Mouse (Mus musculus): ENCODE data around the gene Rps18. TPM values are rescaled to one million over a fixed set of nuclear protein-coding genes. Genes with fewer than 3 reads are reported as not detected.

Rps18 gene
- polyA plus RNA-seq, 1 experiment from 2014 or later = 1,395 TPM

- Histone ChIP-seq H3K4me1 (ENCODE audit: control insufficient read depth, insufficient read depth, low read length) (no peaks in the 10 kb centered on the region; the same call in 1 of the 2 replicates), H3K4me2 (ENCODE audit: low read depth, low read length) (peak within 1 kb of the TSS; percentile 98), H3K36me3 (replicated peaks; ENCODE audit: control insufficient read depth, insufficient read depth, low read depth, low read length) (no peaks in the 10 kb centered on the region), H3K27me3 (ENCODE audit: control insufficient read depth, insufficient read depth, low read length) (no peaks in the 10 kb centered on the region; the same call in 1 of the 2 replicates), H3K4me3 (ENCODE audit: low read depth, low read length) (peak within 1 kb of the TSS; percentile 86), H3K9me3 (replicated peaks; ENCODE audit: control insufficient read depth, low read length) (no peaks in the 10 kb centered on the region), H3K9ac (replicated peaks; ENCODE audit: low read length) (peak within 1 kb of the TSS; percentile 88), H3K27ac (replicated peaks; ENCODE audit: low read depth, low read length) (peak within 1 kb of the TSS; percentile 93)
- peak; percentile 96 for DNase-seq (ENCODE audit: low spot score)
- WGBS = under 1% methylated on average over 76 of the region's 80 CpGs
- ATAC-seq (replicated peaks; ENCODE audit: insufficient number of reproducible peaks, low FRiP score, low TSS enrichment, low read depth) = peak; percentile 61
Observed at GRCm38 (mm10) chr17:33929371-33930279, 26.2 kb downstream of the Rps18 start, which contains the start of gene Rgl2. TSS of gene Rgl2 (plus strand) at chr17:33929543.

GRCm38 (mm10) chr17:33928251-33928947 is 27.4 kb downstream of the Rps18 start:
- Histone ChIP-seq H3K9ac (replicated peaks; ENCODE audit: low read length) (peak overlapping the region; percentile 88), H3K27ac (replicated peaks; ENCODE audit: low read depth, low read length) (no peak overlapping the region), H3K4me2 (ENCODE audit: low read depth, low read length) (peak overlapping the region; percentile 98), H3K36me3 (replicated peaks; ENCODE audit: control insufficient read depth, insufficient read depth, low read depth, low read length) (no peaks in the 10 kb centered on the region), H3K27me3 (ENCODE audit: control insufficient read depth, insufficient read depth, low read length) (no peaks in the 10 kb centered on the region; the same call in 1 of the 2 replicates), H3K9me3 (replicated peaks; ENCODE audit: control insufficient read depth, low read length) (no peaks in the 10 kb centered on the region), H3K4me3 (ENCODE audit: low read depth, low read length) (peak overlapping the region; percentile 86), H3K4me1 (ENCODE audit: control insufficient read depth, insufficient read depth, low read length) (no peaks in the 10 kb centered on the region; the same call in 1 of the 2 replicates)
- ATAC-seq (replicated peaks; ENCODE audit: insufficient number of reproducible peaks, low FRiP score, low TSS enrichment, low read depth) (no peak), DNase-seq (ENCODE audit: low spot score) (no peak)
- WGBS = 62% methylated on average over 21 of the region's 21 CpGs

GRCm38 (mm10) chr17:33926207-33926932 is 29.4 kb downstream of the Rps18 start:
- Histone ChIP-seq H3K9me3 (replicated peaks; ENCODE audit: control insufficient read depth, low read length) (no peaks in the 10 kb centered on the region), H3K27ac (replicated peaks; ENCODE audit: low read depth, low read length) (no peak overlapping the region), H3K27me3 (ENCODE audit: control insufficient read depth, insufficient read depth, low read length) (no peaks in the 10 kb centered on the region), H3K4me1 (ENCODE audit: control insufficient read depth, insufficient read depth, low read length) (no peaks in the 10 kb centered on the region; the same call in 1 of the 2 replicates), H3K4me3 (ENCODE audit: low read depth, low read length) (no peak overlapping the region), H3K9ac (replicated peaks; ENCODE audit: low read length) (no peak overlapping the region), H3K4me2 (ENCODE audit: low read depth, low read length) (no peak overlapping the region), H3K36me3 (replicated peaks; ENCODE audit: control insufficient read depth, insufficient read depth, low read depth, low read length) (no peaks in the 10 kb centered on the region)
- DNase-seq (ENCODE audit: low spot score) (no peak), ATAC-seq (replicated peaks; ENCODE audit: insufficient number of reproducible peaks, low FRiP score, low TSS enrichment, low read depth) (no peak)
- 70% methylated on average over 17 of the region's 17 CpGs for WGBS

- Histone ChIP-seq H3K27me3 (ENCODE audit: control insufficient read depth, insufficient read depth, low read length) (no peaks in the 10 kb centered on the region), H3K9me3 (replicated peaks; ENCODE audit: control insufficient read depth, low read length) (no peaks in the 10 kb centered on the region), H3K4me2 (ENCODE audit: low read depth, low read length) (no peak overlapping the region), H3K9ac (replicated peaks; ENCODE audit: low read length) (no peak overlapping the region), H3K36me3 (replicated peaks; ENCODE audit: control insufficient read depth, insufficient read depth, low read depth, low read length) (no peaks in the 10 kb centered on the region), H3K27ac (replicated peaks; ENCODE audit: low read depth, low read length) (no peak overlapping the region), H3K4me3 (ENCODE audit: low read depth, low read length) (no peak overlapping the region), H3K4me1 (ENCODE audit: control insufficient read depth, insufficient read depth, low read length) (no peaks in the 10 kb centered on the region)
- no peak for DNase-seq (ENCODE audit: low spot score)
- 78% methylated on average over 21 of the region's 21 CpGs for WGBS
- ATAC-seq (replicated peaks; ENCODE audit: insufficient number of reproducible peaks, low FRiP score, low TSS enrichment, low read depth) = no peak
Observed at GRCm38 (mm10) chr17:33925406-33926116, 30.2 kb downstream of the Rps18 start.

- H3K36me3 ChIP-seq (replicated peaks; ENCODE audit: control insufficient read depth, insufficient read depth, low read depth, low read length) = no peaks in the 10 kb centered on the region
- DNase-seq (ENCODE audit: low spot score) (no peak), ATAC-seq (replicated peaks; ENCODE audit: insufficient number of reproducible peaks, low FRiP score, low TSS enrichment, low read depth) (no peak)
- no peak overlapping the region for H3K9ac ChIP-seq (replicated peaks; ENCODE audit: low read length)
- no peak overlapping the region for H3K4me2 ChIP-seq (ENCODE audit: low read depth, low read length)
- 82% methylated on average over 10 of the region's 10 CpGs for WGBS
- no peaks in the 10 kb centered on the region for H3K9me3 ChIP-seq (replicated peaks; ENCODE audit: control insufficient read depth, low read length)
- no peak overlapping the region for H3K27ac ChIP-seq (replicated peaks; ENCODE audit: low read depth, low read length)
- H3K4me3 ChIP-seq (ENCODE audit: low read depth, low read length) = no peak overlapping the region
- no peaks in the 10 kb centered on the region for H3K4me1 ChIP-seq (ENCODE audit: control insufficient read depth, insufficient read depth, low read length)
- no peaks in the 10 kb centered on the region for H3K27me3 ChIP-seq (ENCODE audit: control insufficient read depth, insufficient read depth, low read length)
Observed at GRCm38 (mm10) chr17:33924577-33925283, 31.1 kb downstream of the Rps18 start.

GRCm38 (mm10) chr17:33921361-33921760 is 34.4 kb downstream of the Rps18 start:
- no peaks in the 10 kb centered on the region for H3K9me3 ChIP-seq (replicated peaks; ENCODE audit: control insufficient read depth, low read length)
- H3K36me3 ChIP-seq (replicated peaks; ENCODE audit: control insufficient read depth, insufficient read depth, low read depth, low read length) = no peaks in the 10 kb centered on the region
- DNase-seq (ENCODE audit: low spot score) = no peak
- no peak for ATAC-seq (replicated peaks; ENCODE audit: insufficient number of reproducible peaks, low FRiP score, low TSS enrichment, low read depth)
- H3K4me3 ChIP-seq (ENCODE audit: low read depth, low read length) = no peak overlapping the region
- H3K9ac ChIP-seq (replicated peaks; ENCODE audit: low read length) = no peak overlapping the region
- no peaks in the 10 kb centered on the region for H3K27me3 ChIP-seq (ENCODE audit: control insufficient read depth, insufficient read depth, low read length)
- H3K4me2 ChIP-seq (ENCODE audit: low read depth, low read length) = no peak overlapping the region
- peaks cover 2% of the 10 kb centered on the region for H3K4me1 ChIP-seq (ENCODE audit: control insufficient read depth, insufficient read depth, low read length)
- H3K27ac ChIP-seq (replicated peaks; ENCODE audit: low read depth, low read length) = no peak overlapping the region
- WGBS = 90% methylated on average over 7 of the region's 7 CpGs

Measured in embryonic facial prominence, embryonic 11.5 days (tissue).